8 mouse cellular contexts compared by ENCODE assay signal in genomic region chr2:172440640-172441005, GRCm38 (mm10). TPM values are rescaled to one million over a fixed set of nuclear protein-coding genes. Genes with fewer than 3 reads are reported as not detected.
DNase-seq lines count a peak whose midpoint lies in the region; ATAC-seq and TF ChIP-seq lines count a peak whose summit lies in the region.

No protein-coding gene starts in this region.

- peak overlapping the region; percentile 75 for H3K9ac ChIP-seq in heart, embryonic 15.5 days

- no peak for TF ChIP-seq CTCF in Patski (IDR thresholded peaks at IDR 0.05)

- H3K9me3 ChIP-seq in heart, embryonic 15.5 days (replicated peaks), result no peaks in the 10 kb centered on the region
- no peaks in the 10 kb centered on the region for H3K9me3 ChIP-seq in midbrain, embryonic 10.5 days (replicated peaks)

- peak overlapping the region; percentile 43; the same call in 1 of the 2 replicates for H3K27ac ChIP-seq in heart, embryonic 15.5 days
- peak overlapping the region; percentile 79 for H3K27ac ChIP-seq in midbrain, embryonic 10.5 days (replicated peaks)

- peaks cover 16% of the 10 kb centered on the region for H3K4me1 ChIP-seq in heart, embryonic 15.5 days (replicated peaks)
- peaks cover 21% of the 10 kb centered on the region for H3K4me1 ChIP-seq in midbrain, embryonic 10.5 days

- POLR2A ChIA-PET in Patski (lab: Charles Lee), result interaction anchor here (0.9 kb wide), 1 partner anchor 13 kb away, joined by 3 read pairs; no protein-coding TSS in a partner anchor

- in situ Hi-C loops in Patski (cut with MboI; ENCODE audit: low pct_unique_long_range_greater_than_20kb), result no loop called here

- peaks cover 6% of the 10 kb centered on the region for H3K36me3 ChIP-seq in heart, embryonic 15.5 days
- H3K36me3 ChIP-seq in midbrain, embryonic 10.5 days, result peaks cover 11% of the 10 kb centered on the region

- CTCF ChIA-PET in Patski (lab: Charles Lee), result interaction anchor here (2.1 kb wide), 1 partner anchor 10 kb away, joined by 5 read pairs; no protein-coding TSS in a partner anchor

- H3K4me2 ChIP-seq in heart, embryonic 15.5 days, result peak overlapping the region; percentile 77

- ATAC-seq in heart, embryonic 15.5 days (replicated peaks; ENCODE audit: insufficient number of reproducible peaks, insufficient read depth, low FRiP score, low read depth), result peak; percentile 47
- ATAC-seq in Patski, result peak; percentile 48
- peak; percentile 23 for ATAC-seq in granulocyte monocyte progenitor cell, adult 5-6 weeks (replicated peaks; ENCODE audit: poor library complexity, severe bottlenecking)

- DNase-seq in heart, adult 18-20 months, result no peak
- DNase-seq in Patski (ENCODE audit: low read depth, low spot score), result no peak
- DNase-seq in midbrain, embryonic 10.5 days (ENCODE audit: low spot score), result no peak
- DNase-seq in right cerebral cortex, postnatal 14 days, result no peak
- DNase-seq in cerebellum, adult 9-10 months, result no peak
- DNase-seq in cerebellum, postnatal 10 days, result no peak

- WGBS in heart, embryonic 15.5 days, result under 1% methylated on average over 21 of the region's 21 CpGs
- under 1% methylated on average over 21 of the region's 21 CpGs for WGBS in midbrain, embryonic 10.5 days

- peak overlapping the region; percentile 85 for H3K4me3 ChIP-seq in heart, embryonic 15.5 days
- H3K4me3 ChIP-seq in midbrain, embryonic 10.5 days, result peak overlapping the region; percentile 83

- no peaks in the 10 kb centered on the region for H3K27me3 ChIP-seq in heart, embryonic 15.5 days
- no peaks in the 10 kb centered on the region for H3K27me3 ChIP-seq in Patski
- no peaks in the 10 kb centered on the region for H3K27me3 ChIP-seq in midbrain, embryonic 10.5 days (ENCODE audit: low read depth, poor library complexity, severe bottlenecking)

RNA-seq across cellular contexts. Expression of gene Rtf2, which starts 0.3 kb away (rescaled TPM):
- polyA plus RNA-seq in heart, embryonic 15.5 days (2015; fragmentation: Nextera tagmentation; extraction: Ambion mirVana), result 44.5 and 52.2 TPM in 2 replicates
- 10 to 100 TPM; 30.6 to 32.7 TPM for total RNA-seq in heart, adult 18-20 months (2021)
- 76.4 TPM for polyA plus RNA-seq in Patski (2021)
- total RNA-seq in granulocyte monocyte progenitor cell, adult 5-6 weeks (2014; fragmentation: Nextera tagmentation), result 44.7 and 59.2 TPM in 2 replicates
- 147 and 160 TPM in 2 replicates for total RNA-seq in granulocyte monocyte progenitor cell, adult 5-6 weeks (2017)
- polyA plus RNA-seq in midbrain, embryonic 10.5 days (2016; fragmentation: Nextera tagmentation; extraction: Ambion mirVana), result 85.6 and 93.9 TPM in 2 replicates

RNA-seq across cellular contexts. Expression of gene Gcnt7, which starts 17.8 kb away (rescaled TPM):
- 0.71 and 0.79 TPM in 2 replicates for polyA plus RNA-seq in heart, embryonic 15.5 days (2015; fragmentation: Nextera tagmentation; extraction: Ambion mirVana)
- not detected for total RNA-seq in heart, adult 18-20 months (2021)
- 0.06 TPM for polyA plus RNA-seq in Patski (2021)
- not detected in 2 replicates for total RNA-seq in granulocyte monocyte progenitor cell, adult 5-6 weeks (2014; fragmentation: Nextera tagmentation)
- total RNA-seq in granulocyte monocyte progenitor cell, adult 5-6 weeks (2017), result not detected in 2 replicates
- polyA plus RNA-seq in midbrain, embryonic 10.5 days (2016; fragmentation: Nextera tagmentation; extraction: Ambion mirVana), result 1.7 and 2.0 TPM in 2 replicates

RNA-seq across cellular contexts. Expression of gene Fam209, which starts 31.7 kb away (rescaled TPM):
- 0.22 TPM in 1 of 2 replicates, not detected in the other for polyA plus RNA-seq in heart, embryonic 15.5 days (2015; fragmentation: Nextera tagmentation; extraction: Ambion mirVana)
- not detected for total RNA-seq in heart, adult 18-20 months (2021)
- polyA plus RNA-seq in Patski (2021), result 0.12 TPM
- total RNA-seq in granulocyte monocyte progenitor cell, adult 5-6 weeks (2014; fragmentation: Nextera tagmentation), result 2.5 and 2.6 TPM in 2 replicates
- total RNA-seq in granulocyte monocyte progenitor cell, adult 5-6 weeks (2017), result 4.3 and 5.4 TPM in 2 replicates
- polyA plus RNA-seq in midbrain, embryonic 10.5 days (2016; fragmentation: Nextera tagmentation; extraction: Ambion mirVana), result 0.17 and 0.53 TPM in 2 replicates

RNA-seq across cellular contexts. Expression of gene Cass4, which starts 47.0 kb away (rescaled TPM):
- 0.26 and 0.91 TPM in 2 replicates for polyA plus RNA-seq in heart, embryonic 15.5 days (2015; fragmentation: Nextera tagmentation; extraction: Ambion mirVana)
- under 1 TPM; 0.27 to 0.28 TPM for total RNA-seq in heart, adult 18-20 months (2021)
- polyA plus RNA-seq in Patski (2021), result not detected
- total RNA-seq in granulocyte monocyte progenitor cell, adult 5-6 weeks (2014; fragmentation: Nextera tagmentation), result 0.41 and 0.64 TPM in 2 replicates
- total RNA-seq in granulocyte monocyte progenitor cell, adult 5-6 weeks (2017), result 0.93 and 1.4 TPM in 2 replicates
- polyA plus RNA-seq in midbrain, embryonic 10.5 days (2016; fragmentation: Nextera tagmentation; extraction: Ambion mirVana), result 0.21 and 0.25 TPM in 2 replicates
